Mouse (Mus musculus) hindbrain, embryonic 14.5 days (tissue): ENCODE measurements at regions not wholly inside any gene's neighbourhood (a gene's known extent, or its start where the extent isn't known, plus 50 kb on each side); places are given as distances from the start of the nearest gene placed in this dataset.

Source experiments
- ATAC-seq: fragments of 200-750 bp; cut with Nextera tagmentation; 2 replicates; pipeline ENCODE4 v1.8.0; 2017; ENCODE audit warnings: moderate number of reproducible peaks, mild to moderate bottlenecking, moderate TSS enrichment, moderate library complexity; ENCODE audit not compliant: low FRiP score
- DNase-seq: peaks from one replicate; pipeline ENCODE4 v3.0.0-alpha.2; 2015; ENCODE audit warnings: low spot score
- H3K27ac ChIP-seq: fragments of 300-500 bp; sonication (generic); 2 replicates; pipeline ENCODE4 v1.5.1; 2014; ENCODE audit warnings: mild to moderate bottlenecking, moderate library complexity
- H3K27me3 ChIP-seq: fragments of 300-500 bp; sonication (generic); 2 replicates; pipeline ENCODE4 v1.6.1; 2014; ENCODE audit warnings: mild to moderate bottlenecking, low read length, mixed read lengths; ENCODE audit not compliant: control insufficient read depth, insufficient read depth
- H3K36me3 ChIP-seq: fragments of 300-500 bp; sonication (generic); replicated peaks from 2 replicates; pipeline ENCODE4 v1.6.1; 2014; ENCODE audit not compliant: control insufficient read depth, insufficient read depth
- H3K4me1 ChIP-seq: fragments of 300-500 bp; sonication (generic); replicated peaks from 2 replicates; pipeline ENCODE4 v1.6.1; 2014; ENCODE audit warnings: antibody characterized with exemption, low read length, mixed read lengths; ENCODE audit not compliant: control insufficient read depth, insufficient read depth
- H3K4me2 ChIP-seq: fragments of 300-500 bp; sonication (generic); replicated peaks from 2 replicates; pipeline ENCODE4 v1.6.1; 2014; ENCODE audit warnings: mild to moderate bottlenecking, moderate library complexity
- H3K4me3 ChIP-seq: fragments of 300-500 bp; sonication (generic); replicated peaks from 2 replicates; pipeline ENCODE4 v1.5.1; 2014; ENCODE audit warnings: mild to moderate bottlenecking, low read length
- H3K9ac ChIP-seq: fragments of 300-500 bp; sonication (generic); 2 replicates; pipeline ENCODE4 v1.6.1; 2014
- H3K9me3 ChIP-seq: fragments of 300-500 bp; sonication (generic); 2 replicates; pipeline ENCODE4 v1.6.1; 2016; ENCODE audit warnings: low read length; ENCODE audit not compliant: control insufficient read depth
- WGBS: fragments of 180-500 bp; shearing (Covaris S2); extraction: QIAGEN DNeasy Blood & Tissue Kit; methylation state at CpG from one replicate; pipeline ENCODE4 v1.1.7; 2014; 5-methylcytosine and 5-hydroxymethylcytosine counted together

DNA sequence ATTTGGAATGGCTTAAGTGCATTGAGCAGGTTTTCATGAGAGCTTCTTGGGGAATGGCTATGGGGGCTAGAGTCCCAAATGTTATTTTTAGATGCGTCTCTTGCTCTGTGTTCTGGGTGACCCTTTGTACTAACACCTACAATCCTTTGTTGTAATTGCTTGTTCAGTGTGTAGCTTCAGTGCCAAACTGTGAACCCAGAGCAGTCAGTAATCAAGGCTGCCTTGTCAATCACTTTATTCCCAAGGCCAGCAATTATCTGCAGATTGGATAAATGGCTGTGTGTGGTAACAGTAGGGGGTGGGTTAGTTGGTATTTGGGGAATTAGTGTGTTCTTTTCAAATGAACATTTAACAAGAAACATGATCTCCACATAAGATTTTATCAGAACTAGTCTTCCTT, 390.4 kb downstream of the Poteg start:
- Histone ChIP-seq H3K36me3 (no peaks in the 10 kb centered on the region), H3K4me2 (no peak overlapping the region), H3K9ac (no peak overlapping the region), H3K9me3 (no peaks in the 10 kb centered on the region), H3K4me3 (no peak overlapping the region), H3K4me1 (no peaks in the 10 kb centered on the region), H3K27ac (no peak overlapping the region), H3K27me3 (no peaks in the 10 kb centered on the region)
- 42% methylated on average over 1 of the region's 1 CpGs for WGBS
- no peak for DNase-seq
- no peak for ATAC-seq

GRCm38 (mm10) chr8:27866468-27866995, 419.1 kb downstream of the Poteg start:
- no peaks in the 10 kb centered on the region for H3K4me1 ChIP-seq
- peak; percentile 39 for DNase-seq
- H3K9ac ChIP-seq = no peak overlapping the region
- H3K4me2 ChIP-seq = no peak overlapping the region
- no peaks in the 10 kb centered on the region for H3K36me3 ChIP-seq
- no peak overlapping the region for H3K27ac ChIP-seq
- WGBS = 49% methylated on average over 1 of the region's 1 CpGs
- H3K9me3 ChIP-seq = no peaks in the 10 kb centered on the region
- no peak overlapping the region for H3K4me3 ChIP-seq
- ATAC-seq = peak; percentile 60
- H3K27me3 ChIP-seq = no peaks in the 10 kb centered on the region

DNA sequence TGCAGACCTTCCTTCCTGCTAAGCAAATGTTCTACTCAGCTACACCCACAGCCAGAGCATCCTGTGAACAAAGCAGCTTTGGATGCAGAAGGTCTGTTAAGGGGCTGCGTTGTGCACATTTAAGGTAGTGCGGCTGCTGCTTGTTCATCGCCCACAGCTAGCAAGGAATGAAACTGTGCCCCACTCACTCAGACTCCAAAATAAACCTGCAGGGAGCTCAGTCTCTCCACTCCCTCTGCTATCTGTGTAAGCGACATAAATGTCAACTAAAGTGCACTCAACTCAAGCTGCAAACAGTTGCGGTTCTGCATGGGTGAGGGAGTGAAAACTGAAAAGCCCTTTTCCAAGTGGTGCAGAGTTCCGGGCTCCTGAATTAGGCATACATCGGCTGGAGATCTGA, 421.1 kb downstream of the Poteg start:
- no peak overlapping the region for H3K9ac ChIP-seq
- H3K36me3 ChIP-seq = no peaks in the 10 kb centered on the region
- 94% methylated on average over 7 of the region's 7 CpGs for WGBS
- H3K27ac ChIP-seq = no peak overlapping the region
- H3K4me1 ChIP-seq = no peaks in the 10 kb centered on the region
- H3K9me3 ChIP-seq = no peaks in the 10 kb centered on the region
- DNase-seq (no peak), ATAC-seq (no peak)
- no peak overlapping the region for H3K4me2 ChIP-seq
- H3K27me3 ChIP-seq = no peaks in the 10 kb centered on the region
- H3K4me3 ChIP-seq = no peak overlapping the region

- no peak overlapping the region for H3K27ac ChIP-seq
- no peak for DNase-seq
- no peaks in the 10 kb centered on the region for H3K36me3 ChIP-seq
- no peak overlapping the region for H3K9ac ChIP-seq
- H3K4me1 ChIP-seq = no peaks in the 10 kb centered on the region
- H3K4me3 ChIP-seq = no peak overlapping the region
- no peaks in the 10 kb centered on the region for H3K9me3 ChIP-seq
- ATAC-seq = peak; percentile 66; the same call in 1 of the 2 replicates
- H3K4me2 ChIP-seq = no peak overlapping the region
- no peaks in the 10 kb centered on the region for H3K27me3 ChIP-seq
Observed at GRCm38 (mm10) chr8:27877691-27878264, 430.3 kb downstream of the Poteg start.

GRCm38 (mm10) chr8:27889292-27889691, 441.8 kb downstream of the Poteg start:
- 84% methylated on average over 6 of the region's 6 CpGs for WGBS
- Histone ChIP-seq H3K4me1 (no peaks in the 10 kb centered on the region), H3K9me3 (no peaks in the 10 kb centered on the region), H3K36me3 (no peaks in the 10 kb centered on the region), H3K9ac (no peak overlapping the region), H3K27ac (no peak overlapping the region), H3K4me2 (no peak overlapping the region), H3K4me3 (no peak overlapping the region), H3K27me3 (no peaks in the 10 kb centered on the region)
- DNase-seq (no peak), ATAC-seq (no peak)

- H3K4me1 ChIP-seq = no peaks in the 10 kb centered on the region
- no peaks in the 10 kb centered on the region for H3K9me3 ChIP-seq
- no peak overlapping the region for H3K9ac ChIP-seq
- ATAC-seq (no peak), DNase-seq (no peak)
- H3K27me3 ChIP-seq = no peaks in the 10 kb centered on the region
- H3K4me2 ChIP-seq = no peak overlapping the region
- no peaks in the 10 kb centered on the region for H3K36me3 ChIP-seq
- no peak overlapping the region for H3K27ac ChIP-seq
- no peak overlapping the region for H3K4me3 ChIP-seq
- WGBS = 81% methylated on average over 6 of the region's 6 CpGs
Observed at GRCm38 (mm10) chr8:27894325-27894724, 446.9 kb downstream of the Poteg start.

- Histone ChIP-seq H3K9me3 (no peaks in the 10 kb centered on the region), H3K27me3 (no peaks in the 10 kb centered on the region), H3K36me3 (no peaks in the 10 kb centered on the region), H3K4me3 (no peak overlapping the region), H3K27ac (no peak overlapping the region), H3K9ac (no peak overlapping the region), H3K4me2 (no peak overlapping the region), H3K4me1 (no peaks in the 10 kb centered on the region)
- WGBS = 91% methylated on average over 2 of the region's 2 CpGs
- ATAC-seq (no peak), DNase-seq (no peak)
Observed at GRCm38 (mm10) chr8:27900115-27900514, 452.6 kb downstream of the Poteg start.

GRCm38 (mm10) chr8:27903796-27904195, 456.3 kb downstream of the Poteg start:
- Histone ChIP-seq H3K27me3 (no peaks in the 10 kb centered on the region), H3K9me3 (no peaks in the 10 kb centered on the region), H3K36me3 (no peaks in the 10 kb centered on the region), H3K4me3 (no peak overlapping the region), H3K4me2 (no peak overlapping the region), H3K4me1 (no peaks in the 10 kb centered on the region), H3K9ac (no peak overlapping the region), H3K27ac (no peak overlapping the region)
- no peak for ATAC-seq
- WGBS = 7% methylated on average over 2 of the region's 2 CpGs
- no peak for DNase-seq

DNA sequence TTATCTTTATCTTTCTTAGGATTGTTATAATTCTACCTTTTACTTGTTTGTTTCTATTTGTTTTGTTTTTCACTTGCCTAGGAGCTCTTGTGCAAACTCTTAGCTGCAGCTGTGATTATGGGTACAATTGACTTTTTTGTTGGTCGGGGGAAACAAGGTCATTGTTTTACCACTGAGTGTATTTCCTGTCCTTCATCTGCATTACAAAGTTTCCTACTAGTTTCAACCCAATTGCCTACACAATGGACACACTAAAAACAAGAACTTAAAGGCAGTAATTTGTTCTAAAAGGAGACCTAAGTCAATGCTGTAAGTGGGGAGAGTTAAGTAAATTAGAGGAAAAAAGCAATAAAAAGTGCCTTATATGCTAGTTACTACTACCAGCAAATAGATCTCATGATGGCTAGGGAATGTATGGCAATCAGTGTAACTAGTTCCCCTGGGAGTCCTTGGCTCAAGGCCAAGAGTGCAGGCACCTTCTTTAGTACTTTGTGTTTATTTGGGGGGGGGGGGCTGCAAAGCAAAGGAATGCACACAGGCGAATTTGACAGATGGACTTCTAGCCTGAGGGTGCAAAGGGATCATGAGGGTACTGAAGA, 462.0 kb downstream of the Poteg start:
- no peak overlapping the region for H3K27ac ChIP-seq
- H3K4me2 ChIP-seq = no peak overlapping the region
- H3K9ac ChIP-seq = no peak overlapping the region
- H3K4me3 ChIP-seq = no peak overlapping the region
- no peak for ATAC-seq
- H3K36me3 ChIP-seq = no peaks in the 10 kb centered on the region
- no peaks in the 10 kb centered on the region for H3K27me3 ChIP-seq
- no peaks in the 10 kb centered on the region for H3K4me1 ChIP-seq
- no peaks in the 10 kb centered on the region for H3K9me3 ChIP-seq
- WGBS = 42% methylated on average over 2 of the region's 2 CpGs
- DNase-seq = no peak
